Mouse (Mus musculus): ENCODE results near the gene Lag3.

Lag3 gene

GRCm38 (mm10) chr6:124919695-124920317, 8.3 kb upstream of the Lag3 start, which contains the start of gene Ptms:
Gene Ptms (minus strand): TSS chr6:124920103.
- DNase-seq (ENCODE audit: low spot score) = peak; percentile 88

GRCm38 (mm10) chr6:124918890-124919627, 7.6 kb upstream of the Lag3 start:
- DNase-seq (ENCODE audit: low spot score) = no peak

GRCm38 (mm10) chr6:124918331-124918690, 6.8 kb upstream of the Lag3 start:
- DNase-seq (ENCODE audit: low spot score) = no peak

GRCm38 (mm10) chr6:124917518-124918330, 6.2 kb upstream of the Lag3 start:
- no peak for DNase-seq (ENCODE audit: low spot score)

- no peak for DNase-seq (ENCODE audit: low spot score)
Measured at GRCm38 (mm10) chr6:124916695-124917517, 5.4 kb upstream of the Lag3 start.

GRCm38 (mm10) chr6:124915942-124916694, 4.6 kb upstream of the Lag3 start:
- DNase-seq (ENCODE audit: low spot score) = no peak

GRCm38 (mm10) chr6:124915160-124915941, 3.8 kb upstream of the Lag3 start:
- no peak for DNase-seq (ENCODE audit: low spot score)

- DNase-seq (ENCODE audit: low spot score) = no peak
Measured at GRCm38 (mm10) chr6:124914511-124914910, 3.0 kb upstream of the Lag3 start.

GRCm38 (mm10) chr6:124913721-124914285, 2.3 kb upstream of the Lag3 start:
- DNase-seq (ENCODE audit: low spot score) = no peak

GRCm38 (mm10) chr6:124913214-124913613, 1.7 kb upstream of the Lag3 start:
- DNase-seq (ENCODE audit: low spot score) = no peak

- DNase-seq (ENCODE audit: low spot score) = no peak
Measured at GRCm38 (mm10) chr6:124910032-124910431, 1.5 kb downstream of the Lag3 start.

- no peak for DNase-seq (ENCODE audit: low spot score)
Measured at GRCm38 (mm10) chr6:124907767-124908166, 3.7 kb downstream of the Lag3 start.

- DNase-seq (ENCODE audit: low spot score) = no peak
Measured at GRCm38 (mm10) chr6:124904991-124905860, 6.3 kb downstream of the Lag3 start.

- peak; percentile 81 for DNase-seq (ENCODE audit: low spot score)
Measured at GRCm38 (mm10) chr6:124904161-124904981, 7.1 kb downstream of the Lag3 start.

GRCm38 (mm10) chr6:124903580-124904151, 7.8 kb downstream of the Lag3 start:
- DNase-seq (ENCODE audit: low spot score) = peak; percentile 97

- no peak for DNase-seq (ENCODE audit: low spot score)
Measured at GRCm38 (mm10) chr6:124901851-124902250, 9.7 kb downstream of the Lag3 start.

GRCm38 (mm10) chr6:124900801-124901480, 10.6 kb downstream of the Lag3 start:
- DNase-seq (ENCODE audit: low spot score) = no peak

Measured in layer of hippocampus, adult 9-10 months (tissue).